Comparison of ENCODE assay signal across 8 mouse cellular contexts in genomic region chr10:71237516-71238239, GRCm38 (mm10). TPM values are rescaled to one million over a fixed set of nuclear protein-coding genes. Genes with fewer than 3 reads are reported as not detected.
DNase-seq lines count a peak whose midpoint lies in the region; ATAC-seq lines count a peak whose summit lies in the region.

No protein-coding gene starts in this region.

- H3K9ac ChIP-seq in hindbrain, embryonic 12.5 days, result peak overlapping the region; percentile 80

- H3K9me3 ChIP-seq in hindbrain, embryonic 12.5 days (replicated peaks), result no peaks in the 10 kb centered on the region

- peaks cover 13% of the 10 kb centered on the region for H3K4me1 ChIP-seq in hindbrain, embryonic 12.5 days

- H3K4me2 ChIP-seq in hindbrain, embryonic 12.5 days (replicated peaks), result peak overlapping the region; percentile 79

- ATAC-seq in hindbrain, embryonic 12.5 days (ENCODE audit: low FRiP score), result peak; percentile 99

- WGBS in hindbrain, embryonic 12.5 days, result under 1% methylated on average over 56 of the region's 68 CpGs

- peak overlapping the region; percentile 79 for H3K4me3 ChIP-seq in hindbrain, embryonic 12.5 days

- peaks cover 26% of the 10 kb centered on the region for H3K36me3 ChIP-seq in hindbrain, embryonic 12.5 days

- DNase-seq in MN1 (ENCODE audit: low spot score), result peak; percentile 96
- peak; percentile 96 for DNase-seq in cerebellum, adult 9-10 months
- peak; percentile 88 to 94 for DNase-seq in frontal cortex, adult 2 months (ENCODE audit: extremely low spot score in 1 of 2, low spot score in 1 of 2)
- peak; percentile 89 to 95 for DNase-seq in layer of hippocampus, postnatal 14 days (ENCODE audit: low spot score in 2 of 2)
- DNase-seq in lung, postnatal 14 days, result peak; percentile 97
- DNase-seq in retina, adult 2 months (ENCODE audit: low read depth, low spot score), result peak; percentile 86
- peak; percentile 98 to 99 for DNase-seq in thymus, postnatal 36 days

- peak overlapping the region; percentile 60 for H3K27ac ChIP-seq in hindbrain, embryonic 12.5 days

- no peaks in the 10 kb centered on the region for H3K27me3 ChIP-seq in hindbrain, embryonic 12.5 days

RNA-seq across cellular contexts. Expression of gene Tfam, which starts 0.4 kb away (rescaled TPM):
- polyA plus RNA-seq in frontal cortex, adult 2 months (2012; rRNA removed), result 24.5 and 25.2 TPM in 2 replicates
- polyA plus RNA-seq in hindbrain, embryonic 12.5 days (2016; fragmentation: Nextera tagmentation; extraction: Ambion mirVana), result 70.6 and 84.4 TPM in 2 replicates
- total RNA-seq in layer of hippocampus, postnatal 14 days (2021), result 10 to 100 TPM; 35.3 to 38.9 TPM

RNA-seq across cellular contexts. Expression of gene Ube2d1, which starts 47.4 kb away (rescaled TPM):
- 96.7 and 106 TPM in 2 replicates for polyA plus RNA-seq in frontal cortex, adult 2 months (2012; rRNA removed)
- polyA plus RNA-seq in hindbrain, embryonic 12.5 days (2016; fragmentation: Nextera tagmentation; extraction: Ambion mirVana), result 146 and 171 TPM in 2 replicates
- 10 to 100 TPM; 56.2 to 62.6 TPM for total RNA-seq in layer of hippocampus, postnatal 14 days (2021)

Comparison
In these comparisons a context has a peak if more than half of its experiments do, and no peak if none do; other contexts are left out.
1. Peak in every context shown above with its lines: DNase-seq, ATAC-seq, H3K4me3 ChIP-seq and H3K27ac ChIP-seq.